Mouse (Mus musculus) olfactory bulb, adult 2 months (tissue): ENCODE results near the gene Mr1.

Experiments used
- CTCF ChIP-seq: fragments of 200-500 bp; IDR thresholded peaks from 2 replicates; pipeline ENCODE4 v1.5.1; 2012; ENCODE audit warnings: low read depth, mild to moderate bottlenecking, low read length, moderate library complexity; ENCODE audit not compliant: insufficient read depth
- POLR2A ChIP-seq: fragments of 200-500 bp; IDR thresholded peaks from 2 replicates; pipeline ENCODE4 v1.6.1; 2012; ENCODE audit warnings: mild to moderate bottlenecking, low read depth, low read length, moderate library complexity; ENCODE audit not compliant: insufficient read depth

DNA sequence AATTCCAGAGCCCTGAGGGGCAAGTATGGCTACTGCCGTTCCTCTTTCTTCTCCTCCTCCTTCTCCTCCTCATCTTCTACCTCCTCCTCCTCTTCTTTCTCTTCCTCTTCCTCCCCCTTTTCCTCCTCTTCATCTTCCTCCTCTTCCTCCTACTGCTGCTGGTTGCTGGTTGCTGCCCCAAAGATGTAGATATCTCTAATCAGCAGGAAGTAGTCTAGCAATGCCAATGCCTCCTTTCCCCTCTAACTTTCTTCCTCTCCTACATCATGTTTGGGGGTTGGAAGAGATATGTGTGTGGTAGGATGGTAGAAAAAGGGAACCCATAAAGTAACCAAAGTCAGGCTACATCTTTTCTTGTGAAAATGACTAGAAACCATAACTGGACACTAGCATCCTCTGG is 40.3 kb downstream of the Mr1 start:
- TF ChIP-seq CTCF (no peak), POLR2A (no peak)
